Mouse (Mus musculus): ENCODE data around the gene Pde9a. TPM values are rescaled to one million over a fixed set of nuclear protein-coding genes. Genes with fewer than 3 reads are reported as not detected.
A peak's percentile ranks its signal among the peaks of the same experiment; 100 is the strongest.
"Not testable (repeated sequence)": the region's sequence is repeated elsewhere in the genome, so short reads cannot be mapped to it uniquely, and the experiment has no call there.

The Pde9a gene
- 10 to 100 TPM; 48.2 to 49.8 TPM for total RNA-seq (2021)

DNA sequence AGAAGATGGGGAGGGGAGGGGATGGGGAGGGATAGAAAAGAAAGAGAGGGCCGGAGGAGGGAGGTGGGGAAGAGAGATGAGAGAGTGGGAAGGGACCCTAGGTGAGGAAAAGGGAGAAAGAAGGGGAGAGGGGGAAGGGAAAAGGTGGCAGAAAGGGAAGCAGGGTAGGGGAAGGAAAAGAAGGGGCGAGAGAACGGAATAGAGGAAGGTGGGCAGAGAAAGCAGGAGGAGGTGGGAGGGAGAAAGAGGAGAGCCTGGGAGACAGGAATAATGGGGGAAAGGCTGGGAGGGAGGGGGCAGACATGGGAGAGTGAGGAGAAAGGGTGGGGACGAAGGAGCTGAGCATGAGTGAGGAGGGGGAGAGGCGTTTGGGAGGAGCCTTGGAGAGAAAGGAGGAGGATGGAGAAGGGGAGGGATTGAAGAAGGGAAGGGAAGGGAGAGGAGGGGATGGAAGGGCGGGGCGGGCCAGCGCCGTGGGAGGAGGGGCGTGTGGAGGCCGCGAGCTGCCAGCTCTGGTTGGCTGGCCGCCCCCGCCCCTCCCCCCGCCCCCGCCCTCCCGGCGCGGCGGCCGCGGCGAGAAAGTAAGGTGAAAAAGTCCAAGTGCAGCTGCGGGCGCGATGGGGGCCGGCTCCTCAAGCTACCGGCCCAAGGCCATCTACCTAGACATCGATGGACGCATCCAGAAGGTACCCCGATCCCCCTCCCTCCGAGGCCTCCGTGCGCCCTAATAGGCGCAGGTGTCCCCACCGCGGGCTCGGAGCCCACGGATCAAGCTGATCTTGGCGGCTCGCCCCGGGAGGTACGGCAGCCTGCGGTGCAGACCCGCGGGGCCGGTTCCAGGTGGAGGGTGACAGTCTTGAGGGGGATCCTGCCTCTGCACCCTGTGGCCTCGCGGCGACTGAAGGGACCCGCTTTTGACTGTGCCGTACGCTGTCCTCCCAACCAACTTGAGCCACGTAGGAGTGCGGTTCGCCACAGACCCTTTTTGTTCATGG lies at the start of gene Pde9a:
Pde9a (plus strand) TSS at position 540 of the 995 bp plus-strand sequence.
- intact Hi-C loops (cut with DNase I) = loop anchor here (5.0 kb wide), 1 partner anchor 56 kb away; no protein-coding TSS in a partner anchor

DNA sequence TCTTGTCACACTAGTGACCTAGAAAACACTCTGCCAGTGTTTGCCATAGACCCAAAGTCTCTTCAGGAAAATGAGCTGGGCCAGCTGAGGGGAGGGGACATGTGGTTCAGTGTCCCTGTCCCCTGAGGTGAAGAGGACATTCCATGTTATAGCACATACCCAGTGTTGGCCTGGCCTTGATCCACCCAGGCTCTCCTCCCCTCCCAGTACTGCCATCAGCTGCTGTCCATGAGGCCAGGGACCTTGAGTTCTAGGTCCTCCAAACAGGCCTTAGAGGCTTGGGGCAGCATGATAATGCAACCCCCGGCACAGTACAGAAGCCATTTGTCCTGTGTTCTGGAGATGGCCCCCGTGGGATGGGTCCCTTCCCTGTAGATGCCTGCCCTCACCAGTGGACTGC lies 46.2 kb upstream of the Pde9a start:
- DNase-seq = no peak
- intact Hi-C loops (cut with DNase I) = no loop called here

More for the DNA sequence above, at the start of gene Pde9a:
- peak; percentile 85 for DNase-seq

GRCm38 (mm10) chr17:31342191-31342590 lies 43.8 kb upstream of the Pde9a start:
- no peak for DNase-seq

DNA sequence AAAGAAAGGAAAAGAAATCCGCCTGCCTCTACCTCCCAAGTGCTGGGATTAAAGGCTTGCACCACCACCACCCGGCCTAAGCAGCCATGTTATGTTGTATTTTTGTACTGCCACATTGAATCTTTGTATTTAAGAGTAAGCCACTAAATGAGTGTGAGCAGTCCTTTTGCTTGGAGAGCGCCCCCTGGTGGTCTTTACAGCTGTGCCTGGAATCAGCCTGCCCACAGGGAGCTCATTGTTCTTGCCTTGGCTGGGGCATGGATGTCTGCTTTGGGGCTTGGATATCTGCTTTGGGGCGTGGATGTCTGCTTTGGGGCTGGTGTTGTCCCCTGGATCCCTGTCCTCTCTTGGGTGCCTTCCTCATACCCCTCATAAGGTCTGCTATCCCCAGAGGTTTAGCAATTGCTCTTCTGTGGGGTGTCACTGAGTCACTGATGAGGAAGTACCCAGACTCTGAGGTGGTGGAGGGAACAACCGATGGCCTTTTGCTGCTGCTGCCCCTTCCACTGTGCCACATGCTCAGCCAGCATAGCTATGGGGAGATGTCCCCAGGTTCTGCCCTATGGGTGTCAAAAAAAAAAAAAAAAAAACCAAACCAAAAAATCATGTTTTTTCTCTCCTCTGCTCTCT lies 41.7 kb upstream of the Pde9a start:
- intact Hi-C loops (cut with DNase I) = no loop called here
- peak; percentile 76 for DNase-seq

More at GRCm38 (mm10) chr17:31342191-31342590, 43.8 kb upstream of the Pde9a start:
- intact Hi-C loops (cut with DNase I) = no loop called here

DNA sequence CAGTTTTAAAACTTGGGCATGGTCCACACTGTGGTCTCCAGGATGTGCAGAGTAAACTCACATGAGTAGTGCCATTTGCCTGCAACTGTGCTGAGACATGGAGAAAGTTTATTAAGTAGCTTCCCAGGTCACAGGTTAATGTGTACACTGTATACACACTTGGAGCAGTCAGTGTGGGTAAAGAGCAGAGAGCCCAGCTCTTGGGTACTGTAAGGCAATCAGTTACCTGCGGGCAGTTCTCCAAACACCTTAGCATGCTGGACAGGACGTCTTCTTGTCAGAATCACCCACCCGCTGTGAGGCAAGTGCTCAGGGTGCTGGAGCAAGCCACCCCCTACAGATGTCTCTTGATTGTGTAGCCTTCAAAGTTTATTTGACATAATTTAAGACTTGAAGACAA lies 41.2 kb upstream of the Pde9a start:
- DNase-seq = no peak
- intact Hi-C loops (cut with DNase I) = no loop called here

GRCm38 (mm10) chr17:31348129-31348528 lies 37.9 kb upstream of the Pde9a start:
- intact Hi-C loops (cut with DNase I) = no loop called here
- no peak for DNase-seq

GRCm38 (mm10) chr17:31349388-31349787 lies 36.6 kb upstream of the Pde9a start:
- DNase-seq = no peak
- intact Hi-C loops (cut with DNase I) = no loop called here

GRCm38 (mm10) chr17:31351984-31352383 lies 34.0 kb upstream of the Pde9a start:
- DNase-seq = no peak
- intact Hi-C loops (cut with DNase I) = no loop called here

GRCm38 (mm10) chr17:31353255-31353654 lies 32.8 kb upstream of the Pde9a start:
- intact Hi-C loops (cut with DNase I) = no loop called here
- no peak for DNase-seq

DNA sequence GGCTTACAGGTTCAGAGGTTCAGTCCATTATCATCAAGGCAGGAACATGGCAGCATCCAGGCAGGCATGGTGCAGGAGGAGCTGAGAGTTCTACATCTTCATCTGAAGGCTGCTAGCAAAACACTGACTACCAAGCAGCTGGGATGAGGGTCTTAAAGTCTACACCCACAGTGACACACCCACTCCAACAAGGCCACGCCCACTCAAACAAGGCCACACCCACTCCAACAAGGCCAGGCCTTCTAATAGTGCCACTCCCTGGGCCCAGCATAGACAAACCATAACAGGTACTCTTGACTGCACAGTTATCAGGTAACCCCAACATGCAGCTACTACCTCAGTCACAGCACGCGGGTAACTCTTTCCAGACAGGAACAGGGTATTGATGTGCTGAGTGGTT lies 31.3 kb upstream of the Pde9a start:
- intact Hi-C loops (cut with DNase I); DNase-seq: not testable (repeated sequence)

GRCm38 (mm10) chr17:31355792-31356502 lies 30.1 kb upstream of the Pde9a start:
- intact Hi-C loops (cut with DNase I) = no loop called here
- DNase-seq = no peak

GRCm38 (mm10) chr17:31360582-31360981 lies 25.4 kb upstream of the Pde9a start:
- intact Hi-C loops (cut with DNase I) = no loop called here

DNA sequence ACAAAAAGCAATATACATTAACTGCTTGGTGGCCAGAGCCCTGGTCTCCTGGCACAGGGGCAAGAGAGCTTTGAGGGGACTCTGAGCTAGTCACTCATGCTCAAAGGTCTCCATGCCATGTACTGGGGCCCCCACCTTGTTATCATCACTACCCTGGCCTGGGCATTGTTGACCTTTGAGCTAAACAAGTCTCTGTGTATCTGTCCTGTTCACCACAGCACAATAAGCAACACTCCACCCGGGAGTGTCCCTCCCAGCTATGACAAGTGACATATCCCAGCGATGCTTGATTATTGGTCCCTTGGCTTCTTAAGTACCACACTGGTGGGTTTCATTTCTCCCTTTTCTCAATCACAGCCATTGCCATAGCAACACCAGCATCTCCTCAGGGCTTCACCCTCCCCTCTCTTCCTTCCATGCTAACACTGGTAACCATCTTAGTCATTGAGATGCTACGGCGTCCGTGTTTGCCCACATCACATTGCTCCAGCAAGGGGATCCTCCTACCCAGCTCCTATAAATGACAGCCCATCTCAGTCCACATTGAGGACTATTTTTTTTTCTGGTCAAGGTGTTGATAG lies 20.3 kb upstream of the Pde9a start:
- DNase-seq = no peak
- intact Hi-C loops (cut with DNase I) = no loop called here

More at GRCm38 (mm10) chr17:31360582-31360981, 25.4 kb upstream of the Pde9a start:
- peak; percentile 88 for DNase-seq

DNA sequence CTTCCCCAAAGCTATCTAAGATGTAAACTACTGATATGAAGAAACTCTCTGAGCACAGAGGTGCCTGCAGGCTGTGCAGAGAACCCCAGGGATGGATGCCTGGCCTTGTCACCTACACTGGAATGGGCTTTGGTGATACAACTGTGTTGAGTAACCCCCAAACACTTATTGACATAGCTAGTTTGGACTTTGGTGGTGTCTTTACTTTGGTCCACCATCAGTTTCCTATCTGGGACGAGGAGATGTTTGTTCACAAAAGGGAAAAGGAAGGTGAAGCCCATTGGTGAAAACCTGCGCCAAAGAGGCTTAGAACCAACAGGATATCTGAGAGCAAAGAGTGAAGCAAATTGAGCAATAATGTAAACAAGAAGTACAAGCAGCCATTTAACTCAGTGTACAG lies 15.8 kb upstream of the Pde9a start:
- intact Hi-C loops (cut with DNase I) = no loop called here
- no peak for DNase-seq

DNA sequence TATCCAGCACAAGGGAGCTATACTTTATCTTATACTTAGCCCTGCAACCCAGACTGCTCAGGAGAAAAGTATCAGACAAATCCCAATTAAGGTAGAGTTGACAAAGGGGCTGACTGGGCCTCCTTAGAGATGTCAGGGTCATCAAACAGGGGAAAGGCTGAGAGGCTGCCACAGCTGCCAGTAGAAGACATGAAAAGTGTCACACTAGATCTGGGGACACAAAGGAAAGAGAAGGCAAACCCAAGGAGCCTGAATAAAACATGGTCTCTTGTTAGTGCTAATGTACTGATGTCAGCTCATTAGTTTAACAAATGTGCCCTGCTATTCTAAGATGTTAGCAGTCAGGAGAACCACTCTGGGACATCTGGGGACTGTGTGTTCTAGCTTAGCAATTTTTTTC lies 15.1 kb upstream of the Pde9a start:
- DNase-seq = no peak
- intact Hi-C loops (cut with DNase I) = no loop called here

- intact Hi-C loops (cut with DNase I) = loop anchor here (5.0 kb wide), 1 partner anchor 114 kb away; no protein-coding TSS in a partner anchor
- DNase-seq = peak; percentile 75
Measured at GRCm38 (mm10) chr17:31377961-31378360, 8.0 kb upstream of the Pde9a start.

GRCm38 (mm10) chr17:31378361-31378761 lies 7.6 kb upstream of the Pde9a start:
- peak; percentile 58 for DNase-seq
- intact Hi-C loops (cut with DNase I) = loop anchor here (5.0 kb wide), 1 partner anchor 114 kb away; no protein-coding TSS in a partner anchor

DNA sequence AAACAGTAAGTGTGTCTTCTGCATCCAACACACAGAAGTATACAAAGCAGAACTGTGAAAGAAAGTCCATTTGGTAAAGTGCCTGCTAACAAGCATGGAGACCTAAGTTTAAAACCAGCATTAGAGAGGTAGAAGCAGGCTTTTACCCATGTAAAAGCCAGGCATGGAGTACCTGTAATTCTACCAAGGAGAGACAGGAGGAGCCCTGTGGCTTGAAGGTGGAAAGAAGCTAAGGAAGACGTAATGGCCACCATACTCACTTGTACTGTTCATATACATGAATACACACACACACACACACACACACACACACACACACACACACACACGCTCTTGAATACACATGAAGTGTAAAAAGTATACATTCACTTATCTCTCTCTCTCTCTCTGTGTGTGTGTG lies 6.9 kb upstream of the Pde9a start:
- intact Hi-C loops (cut with DNase I) = loop anchor here (5.0 kb wide), 1 partner anchor 113 kb away; no protein-coding TSS in a partner anchor
- no peak for DNase-seq

DNA sequence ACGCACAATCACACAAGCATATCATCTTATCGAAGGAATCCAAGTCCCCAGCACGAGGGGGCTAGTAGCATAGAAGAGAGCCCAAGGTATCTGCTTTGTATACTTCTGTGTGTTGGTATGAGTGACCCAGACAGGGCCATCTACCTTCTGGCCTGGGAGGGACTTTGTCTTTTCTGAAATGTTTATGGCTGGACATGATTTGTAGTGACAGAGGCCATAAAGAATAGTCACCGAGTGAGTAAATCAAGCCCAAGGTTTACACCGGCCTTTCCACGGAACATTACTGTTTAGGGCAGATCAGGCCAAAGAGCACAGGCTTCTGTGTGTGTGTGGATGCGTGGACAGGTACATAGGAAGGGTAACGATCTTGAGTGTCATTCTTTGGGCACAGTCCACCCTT lies 6.1 kb upstream of the Pde9a start:
- intact Hi-C loops (cut with DNase I) = loop anchor here (5.0 kb wide), 1 partner anchor 112 kb away; no protein-coding TSS in a partner anchor
- DNase-seq = no peak

GRCm38 (mm10) chr17:31383320-31383719 lies 2.7 kb upstream of the Pde9a start:
- intact Hi-C loops (cut with DNase I) = no loop called here
- no peak for DNase-seq
